Mouse (Mus musculus): ENCODE measurements around the gene Dlgap5. TPM values are rescaled to one million over a fixed set of nuclear protein-coding genes. Genes with fewer than 3 reads are reported as not detected.
"Not testable (repeated sequence)": the region's sequence is repeated elsewhere in the genome, so short reads cannot be mapped to it uniquely, and the experiment has no call there.

Gene Dlgap5
- total RNA-seq (2021): 1 to 10 TPM in 1 of 2 experiments, not detected in 1; 1.1 TPM

DNA sequence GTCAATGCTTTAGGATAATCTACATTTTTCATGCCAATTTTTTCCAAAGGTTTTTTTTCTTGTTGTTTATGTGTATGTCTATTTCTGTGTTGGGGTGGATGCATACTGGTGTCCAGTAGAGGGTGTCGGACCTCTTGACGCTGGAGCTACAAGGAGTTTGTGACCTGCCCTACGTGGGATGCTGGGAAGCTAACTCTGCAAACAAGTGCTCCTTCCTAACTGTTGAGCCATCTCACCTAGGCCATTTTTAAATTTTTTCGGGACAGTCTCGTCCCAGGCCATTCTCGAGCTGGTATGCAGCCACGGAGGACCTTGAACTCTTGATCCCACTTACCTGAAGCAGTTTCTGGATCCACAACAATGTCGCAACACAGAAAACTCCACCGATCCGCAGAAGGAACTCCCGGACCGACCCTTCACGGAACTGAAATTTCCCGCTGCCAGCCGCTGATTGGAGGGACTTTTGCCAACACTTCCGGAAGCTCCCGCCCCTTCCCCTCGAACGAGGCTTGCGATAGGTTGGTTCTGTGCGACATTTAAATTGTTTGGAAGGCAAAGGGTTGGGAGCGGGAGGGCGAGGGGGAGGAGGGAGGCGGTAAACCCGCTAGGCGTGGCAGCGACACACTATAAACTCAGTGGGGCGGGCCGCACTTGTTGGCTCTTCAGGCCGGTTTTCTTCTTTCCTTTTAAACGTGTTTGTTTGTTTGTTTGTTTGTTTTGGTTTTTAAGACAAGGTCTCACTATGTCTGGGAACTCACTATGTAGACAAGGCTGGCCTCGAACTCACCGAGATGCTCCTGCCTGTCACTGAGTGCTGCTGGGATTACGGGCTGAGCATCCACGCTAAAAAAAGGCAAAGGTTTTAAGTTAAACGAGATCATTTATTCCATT, at the start of gene Dlgap5:
Gene Dlgap5 (minus strand): TSS at position 633 of the 891 bp plus-strand sequence.
- DNase-seq (ENCODE audit: low spot score in 2 of 2): peak; percentile 85 to 88
- intact Hi-C loops (cut with DNase I): no loop called here

DNA sequence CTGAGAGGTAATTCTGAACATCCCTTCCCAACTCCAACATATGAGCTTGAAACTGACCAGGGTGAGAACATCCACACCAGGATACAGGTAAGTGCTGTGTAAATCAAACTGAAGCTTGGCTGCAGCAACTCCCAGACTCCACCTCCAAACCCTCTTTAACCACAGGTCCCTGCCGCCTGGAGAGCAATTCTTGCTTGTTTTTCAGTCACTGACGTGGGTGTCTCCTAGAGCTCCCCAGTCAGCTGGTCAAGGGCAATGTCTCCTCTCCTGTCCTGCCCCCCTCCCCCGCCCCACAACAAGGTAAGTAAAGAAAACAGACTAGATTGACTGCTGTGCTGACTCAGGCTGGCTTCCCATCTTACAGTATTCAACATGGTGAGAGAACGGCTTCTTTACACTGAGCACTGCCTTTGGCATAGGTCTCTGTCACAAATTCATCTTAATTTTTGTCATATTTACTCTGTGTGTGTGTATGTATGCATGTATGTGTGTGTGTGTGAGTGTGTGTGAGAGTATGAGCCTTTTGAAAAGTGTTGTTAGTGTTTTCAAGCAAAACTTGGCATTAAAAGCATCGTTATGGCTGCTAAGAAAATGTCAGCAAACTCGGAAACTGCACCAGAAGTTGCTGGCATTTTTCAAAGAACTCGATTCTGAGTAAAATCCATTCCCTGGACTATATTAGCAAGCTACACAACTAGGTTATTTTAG, 47.4 kb upstream of the Dlgap5 start:
- no peak for DNase-seq (ENCODE audit: low spot score in 2 of 2)
- intact Hi-C loops (cut with DNase I): no loop called here

DNA sequence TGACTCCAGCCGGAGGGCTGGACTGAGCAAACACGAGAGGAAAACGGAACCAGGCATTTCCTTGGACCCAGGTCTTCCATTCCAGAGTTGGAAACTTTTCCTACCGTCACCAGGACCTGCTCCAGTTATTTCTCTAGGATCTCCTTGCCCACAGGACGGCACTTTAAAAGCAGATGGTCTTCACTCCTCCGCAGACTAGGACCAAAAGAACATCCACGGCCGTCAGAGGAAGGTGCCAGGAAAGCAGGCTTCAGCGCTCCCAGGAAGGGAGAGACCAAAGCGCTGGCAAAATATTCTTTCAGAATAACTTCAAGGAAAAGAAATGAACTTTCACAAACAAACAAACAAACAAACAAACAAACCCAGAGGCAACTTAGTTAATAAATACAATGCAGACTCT, 46.2 kb upstream of the Dlgap5 start:
- DNase-seq (ENCODE audit: low spot score in 2 of 2): peak in 1 of 2 experiments; percentile 28
- intact Hi-C loops (cut with DNase I): no loop called here

DNA sequence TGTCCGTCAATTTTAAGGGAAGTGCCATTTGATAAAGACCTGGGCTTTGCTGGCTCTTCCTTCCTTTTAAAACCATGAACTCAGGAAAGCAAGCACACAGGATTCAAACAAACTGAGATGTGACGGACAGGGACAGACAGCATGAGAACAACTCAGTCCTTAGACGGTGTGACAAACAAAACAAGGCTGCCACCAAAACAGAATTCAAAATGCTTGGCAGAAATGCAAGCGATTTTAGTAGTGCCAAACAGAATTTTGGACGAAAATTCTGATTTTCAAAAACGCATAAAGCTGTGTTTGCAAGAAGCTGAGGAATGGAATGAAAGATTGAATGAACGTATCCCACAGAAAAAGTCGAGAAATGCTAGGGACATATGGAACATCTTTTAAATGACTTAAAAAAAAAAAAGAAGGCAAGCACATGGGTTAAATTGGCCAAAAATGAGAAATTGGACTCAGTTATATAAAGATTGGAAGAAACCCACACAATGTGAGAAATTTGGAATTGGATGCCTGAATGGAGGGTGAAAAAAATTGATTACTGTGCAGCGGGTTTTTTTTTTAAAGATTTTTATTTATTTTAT, 44.8 kb upstream of the Dlgap5 start:
- no peak for DNase-seq (ENCODE audit: low spot score in 2 of 2)
- intact Hi-C loops (cut with DNase I): no loop called here

DNA sequence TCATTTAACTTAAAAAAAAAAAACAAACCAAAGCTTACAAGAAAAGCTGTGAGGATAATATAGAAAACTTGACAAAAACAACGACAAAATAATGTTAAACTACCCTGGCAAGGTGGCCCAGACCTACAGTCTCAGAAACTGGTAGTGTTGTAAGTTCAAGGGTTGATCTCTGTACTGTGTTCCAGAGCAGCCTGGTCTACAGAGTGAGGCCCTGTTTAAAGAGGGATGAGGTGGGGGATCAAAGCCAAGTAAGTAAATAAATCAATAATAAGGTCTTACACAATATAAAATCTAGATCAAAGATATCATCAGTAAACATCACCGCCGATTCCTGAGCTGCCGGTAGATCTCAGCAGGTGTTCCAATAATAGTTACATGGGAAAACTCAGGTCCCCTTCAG, 44.2 kb upstream of the Dlgap5 start:
- DNase-seq (ENCODE audit: low spot score in 2 of 2): no peak
- intact Hi-C loops (cut with DNase I): no loop called here

DNA sequence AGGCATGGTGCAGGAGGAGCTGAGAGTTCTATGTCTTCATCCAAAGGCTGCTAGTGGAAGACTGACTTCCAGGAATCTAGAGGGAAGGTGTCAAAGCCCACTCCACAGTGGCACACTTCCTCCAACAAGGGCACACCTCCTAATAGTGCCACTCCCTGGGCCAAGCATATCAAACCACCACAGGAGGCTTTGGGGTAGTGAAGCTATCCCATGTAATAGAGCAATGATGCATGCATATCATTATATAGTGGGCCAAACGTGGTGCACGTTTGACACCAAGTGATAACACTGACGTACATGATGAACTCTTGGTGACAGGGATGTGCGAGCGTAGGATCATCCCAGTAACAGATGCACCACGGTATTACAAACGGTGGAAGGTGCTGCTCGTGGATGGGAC, 43.8 kb upstream of the Dlgap5 start:
- DNase-seq (ENCODE audit: low spot score in 2 of 2): no peak
- intact Hi-C loops (cut with DNase I): no loop called here

DNA sequence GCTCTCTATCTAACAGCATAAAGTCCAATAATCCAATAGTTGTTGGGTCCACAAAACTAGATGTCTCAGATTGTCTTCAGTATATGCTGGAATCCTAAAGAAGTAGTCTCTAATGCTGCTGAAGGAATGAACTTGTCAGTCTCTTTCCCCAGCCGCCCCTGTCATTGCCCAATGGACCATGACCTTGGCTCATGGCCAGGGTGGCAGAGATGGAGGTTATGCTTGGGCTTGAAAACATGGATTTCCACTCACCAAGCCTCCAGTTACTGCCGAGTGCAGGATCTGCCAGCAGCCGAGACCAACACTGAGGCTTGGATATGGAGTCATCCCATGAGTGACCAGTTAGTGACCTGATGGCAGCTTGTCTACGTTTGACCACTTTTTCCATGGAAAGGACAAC, 41.3 kb upstream of the Dlgap5 start:
- intact Hi-C loops (cut with DNase I): no loop called here

GRCm38 (mm10) chr14:47450121-47450520, 31.9 kb upstream of the Dlgap5 start, which contains the start of gene Fbxo34:
Gene Fbxo34, plus strand, starts transcription at chr14:47450421.
- DNase-seq (ENCODE audit: low spot score in 2 of 2); intact Hi-C loops (cut with DNase I): not testable (repeated sequence)

More for the DNA sequence above, 41.3 kb upstream of the Dlgap5 start:
- no peak for DNase-seq (ENCODE audit: low spot score in 2 of 2)

DNA sequence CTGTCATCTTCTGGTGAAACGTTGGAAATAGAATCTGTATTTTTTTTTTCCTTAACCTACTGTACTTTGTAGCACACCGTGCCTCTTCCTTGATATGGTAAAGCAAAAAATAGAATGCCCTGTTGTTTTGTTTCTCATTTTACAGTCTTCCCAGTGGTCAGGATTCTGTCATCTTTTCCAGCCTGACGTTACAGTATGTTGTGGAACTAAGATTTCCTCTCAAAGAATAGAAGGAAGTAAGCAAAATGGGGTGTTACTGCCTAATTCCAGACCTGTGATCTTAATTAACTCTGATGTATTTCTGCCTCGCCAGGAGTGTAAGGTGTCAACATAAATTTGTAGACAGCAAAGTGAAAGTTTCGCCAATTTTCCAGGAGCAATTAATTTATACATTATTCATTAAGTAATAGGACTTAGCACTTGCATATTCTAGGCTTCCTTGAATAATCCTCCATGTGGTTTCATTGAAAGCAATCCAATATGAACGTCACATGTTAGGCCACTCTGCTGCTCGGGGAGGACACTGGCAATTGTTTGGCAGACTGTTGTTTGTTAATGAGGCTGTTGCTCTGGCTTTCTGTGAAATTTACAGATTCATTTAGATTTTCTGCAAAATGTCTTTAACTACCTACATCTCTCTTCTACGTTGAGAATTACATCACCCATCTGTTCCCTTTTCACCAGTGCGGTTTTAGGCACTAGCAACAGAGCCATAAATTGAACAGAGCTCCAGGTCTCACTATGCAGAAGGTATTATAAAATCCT, 27.3 kb upstream of the Dlgap5 start:
- intact Hi-C loops (cut with DNase I): no loop called here
- DNase-seq (ENCODE audit: low spot score in 2 of 2): no peak

- intact Hi-C loops (cut with DNase I): no loop called here
These were observed 26.7 kb upstream of the Dlgap5 start for GRCm38 (mm10) chr14:47444907-47445306.

DNA sequence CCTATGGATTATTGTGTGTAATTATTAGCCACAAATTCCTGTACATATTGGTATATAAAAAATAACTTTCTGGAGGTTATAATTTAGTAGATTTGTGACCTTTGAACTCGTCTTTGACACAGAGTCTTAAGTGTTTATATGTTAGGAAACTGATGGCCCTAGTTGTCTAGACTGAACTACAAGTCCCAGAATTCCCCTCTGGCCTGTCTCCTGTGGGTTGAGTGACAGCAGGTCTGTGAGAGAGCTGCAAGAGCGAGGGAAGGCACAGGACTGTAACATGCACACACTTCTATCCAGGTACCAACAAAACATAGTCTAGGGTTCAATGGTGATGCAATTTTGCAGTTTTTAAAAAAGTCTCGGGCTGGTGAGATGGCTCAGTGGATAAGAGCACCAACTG, 20.7 kb upstream of the Dlgap5 start:
- intact Hi-C loops (cut with DNase I): no loop called here
- DNase-seq (ENCODE audit: low spot score in 2 of 2): no peak

More at GRCm38 (mm10) chr14:47444907-47445306, 26.7 kb upstream of the Dlgap5 start:
- no peak for DNase-seq (ENCODE audit: low spot score in 2 of 2)

GRCm38 (mm10) chr14:47432987-47433386, 14.8 kb upstream of the Dlgap5 start:
- DNase-seq (ENCODE audit: low spot score in 2 of 2): no peak
- intact Hi-C loops (cut with DNase I): no loop called here

- intact Hi-C loops (cut with DNase I): no loop called here
- DNase-seq (ENCODE audit: low spot score in 2 of 2): no peak
These were observed 4.3 kb upstream of the Dlgap5 start for GRCm38 (mm10) chr14:47422466-47422865.

DNA sequence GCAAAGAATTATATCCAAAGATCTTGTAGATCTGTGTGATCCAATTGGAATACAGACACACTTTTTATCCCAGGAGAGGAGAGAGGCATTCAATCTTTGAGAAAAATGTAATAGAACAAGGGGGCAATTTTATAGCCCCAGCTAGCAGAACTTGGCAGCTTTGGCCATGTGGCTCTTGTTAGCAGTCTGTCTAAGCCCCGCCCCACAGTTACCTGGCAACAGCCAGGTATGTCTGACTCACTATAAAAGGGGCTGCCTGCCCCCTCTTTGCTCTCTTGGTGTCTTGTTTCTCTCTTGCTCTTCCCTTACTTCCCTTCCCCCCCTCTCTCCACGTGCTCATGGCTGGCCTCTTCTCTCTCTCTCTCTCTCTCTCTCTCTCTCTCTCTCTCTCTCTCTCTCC, 3.4 kb upstream of the Dlgap5 start:
- intact Hi-C loops (cut with DNase I): no loop called here
- DNase-seq (ENCODE audit: low spot score in 2 of 2): no peak

GRCm38 (mm10) chr14:47419723-47420276, 1.6 kb upstream of the Dlgap5 start:
- no peak for DNase-seq (ENCODE audit: low spot score in 2 of 2)
- intact Hi-C loops (cut with DNase I): no loop called here

DNA sequence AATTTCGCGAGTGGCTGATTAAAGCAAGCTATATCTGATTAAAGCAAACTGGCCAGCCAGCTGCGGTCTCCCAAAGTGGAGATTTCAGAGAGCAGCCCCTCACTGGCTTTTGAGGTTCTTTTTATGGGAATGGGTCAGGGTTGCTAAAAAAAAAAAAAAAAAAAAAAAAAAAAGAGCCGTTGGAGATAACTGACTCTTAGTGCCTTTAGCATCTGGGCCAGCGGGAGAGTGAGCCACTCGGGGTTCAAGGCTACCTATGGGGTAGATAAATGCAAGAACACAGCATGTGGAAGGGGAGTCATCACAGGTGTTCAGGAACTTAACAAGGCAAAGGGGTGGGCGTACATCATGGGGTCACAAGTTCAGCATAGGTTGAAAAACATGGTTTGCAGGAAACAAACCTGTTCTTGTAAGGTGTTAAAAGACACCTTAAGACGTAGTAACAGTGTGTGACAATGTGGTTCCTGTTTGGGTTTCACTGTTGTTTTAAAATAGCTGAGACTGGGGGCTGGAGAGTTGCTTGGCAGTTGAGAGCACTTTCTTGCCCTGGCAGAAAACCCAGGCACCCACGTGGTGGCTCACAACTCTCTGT, 923 bp upstream of the Dlgap5 start:
- DNase-seq (ENCODE audit: low spot score in 2 of 2): no peak
- intact Hi-C loops (cut with DNase I): no loop called here

- intact Hi-C loops (cut with DNase I): no loop called here
These were observed 422 bp upstream of the Dlgap5 start for GRCm38 (mm10) chr14:47418666-47418991.

GRCm38 (mm10) chr14:47417346-47417745, 861 bp downstream of the Dlgap5 start:
- intact Hi-C loops (cut with DNase I): no loop called here

More at GRCm38 (mm10) chr14:47418666-47418991, 422 bp upstream of the Dlgap5 start:
- DNase-seq (ENCODE audit: low spot score in 2 of 2): no peak

GRCm38 (mm10) chr14:47406000-47406399, 12.2 kb downstream of the Dlgap5 start:
- intact Hi-C loops (cut with DNase I): no loop called here
- DNase-seq (ENCODE audit: low spot score in 2 of 2): no peak

More at GRCm38 (mm10) chr14:47417346-47417745, 861 bp downstream of the Dlgap5 start:
- DNase-seq (ENCODE audit: low spot score in 2 of 2): no peak
